Mouse (Mus musculus) hematopoietic stem cell, adult 5-6 weeks (primary cell): ENCODE measurements at regions not wholly inside any gene's neighbourhood (a gene's known extent, or its start where the extent isn't known, plus 50 kb on each side); places are given as distances from the start of the nearest gene placed in this dataset.
A peak's percentile ranks its signal among the peaks of the same experiment; 100 is the strongest.

Experiments
- ATAC-seq, 2 experiments: fragments of 125-278 bp in 1 of 2; replicated peaks in 1 of 2; 2 replicates each; pipeline ENCODE4 v1.8.0; 2016 to 2017; ENCODE audit warnings: inconsistent platforms in 2 of 2, mild to moderate bottlenecking in 2 of 2, moderate number of reproducible peaks in 2 of 2, low read depth in 1 of 2, moderate TSS enrichment in 1 of 2; ENCODE audit not compliant: low FRiP score in 2 of 2, poor library complexity in 2 of 2, severe bottlenecking in 2 of 2, insufficient read depth in 1 of 2, low TSS enrichment in 1 of 2

DNA sequence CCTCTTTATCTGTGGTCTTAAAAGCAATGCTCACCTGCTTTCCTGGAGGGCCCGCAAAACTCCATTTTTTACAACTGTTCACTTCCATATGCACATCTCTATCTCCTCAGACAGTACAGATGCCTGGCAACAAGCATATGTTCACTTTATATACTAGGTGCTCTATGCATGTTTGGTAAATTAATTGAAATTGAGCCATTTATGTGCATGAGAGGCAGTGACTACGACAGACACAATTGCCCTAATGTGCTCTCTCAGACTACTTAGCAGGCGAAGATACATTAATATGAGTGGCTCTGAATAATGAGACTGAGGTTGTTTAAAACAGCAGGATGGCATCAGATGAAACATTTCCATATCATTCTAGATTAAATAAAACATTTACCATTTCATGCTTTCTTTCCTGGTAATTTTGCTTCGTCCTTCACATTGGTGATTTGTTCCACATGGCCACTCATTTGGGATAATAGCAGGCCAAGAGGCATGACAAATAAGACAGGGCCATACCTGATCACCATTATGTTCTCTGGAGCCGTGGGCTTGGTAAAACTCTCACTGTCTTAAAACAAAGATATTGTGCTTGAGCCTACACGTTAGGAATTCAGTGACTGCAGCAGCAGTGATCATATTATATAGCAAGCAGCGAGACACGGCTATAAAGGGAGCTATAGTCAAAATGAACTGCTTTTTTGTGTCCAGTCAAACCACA, 140.2 kb upstream of the Fshr start:
- ATAC-seq: no peak

- ATAC-seq: no peak
Observed at GRCm38 (mm10) chr17:89319602-89320288, 119.3 kb upstream of the Fshr start.

GRCm38 (mm10) chr17:89318356-89318755, 117.9 kb upstream of the Fshr start:
- no peak for ATAC-seq

DNA sequence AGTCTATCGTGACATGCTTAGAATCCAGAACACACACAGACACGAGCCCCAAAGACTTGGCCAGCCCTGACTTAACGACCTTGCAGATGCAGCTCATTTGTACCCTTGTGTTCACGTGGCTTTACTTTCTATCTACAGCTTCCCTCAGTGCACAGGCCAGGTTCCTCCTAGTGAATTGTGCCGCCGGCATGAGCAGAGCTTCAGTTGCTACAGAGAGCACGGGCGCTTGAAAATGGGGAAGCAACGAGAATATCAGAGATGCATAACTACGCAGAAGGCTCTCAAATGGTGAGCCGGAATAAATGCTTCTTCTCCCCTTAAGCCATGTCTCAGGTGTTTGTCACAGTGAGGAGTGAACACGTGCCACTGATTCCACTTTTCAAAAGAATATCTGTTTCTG, 110.7 kb upstream of the Fshr start:
- ATAC-seq: peak; percentile 56 to 73

GRCm38 (mm10) chr17:89301325-89301724, 100.8 kb upstream of the Fshr start:
- no peak for ATAC-seq

DNA sequence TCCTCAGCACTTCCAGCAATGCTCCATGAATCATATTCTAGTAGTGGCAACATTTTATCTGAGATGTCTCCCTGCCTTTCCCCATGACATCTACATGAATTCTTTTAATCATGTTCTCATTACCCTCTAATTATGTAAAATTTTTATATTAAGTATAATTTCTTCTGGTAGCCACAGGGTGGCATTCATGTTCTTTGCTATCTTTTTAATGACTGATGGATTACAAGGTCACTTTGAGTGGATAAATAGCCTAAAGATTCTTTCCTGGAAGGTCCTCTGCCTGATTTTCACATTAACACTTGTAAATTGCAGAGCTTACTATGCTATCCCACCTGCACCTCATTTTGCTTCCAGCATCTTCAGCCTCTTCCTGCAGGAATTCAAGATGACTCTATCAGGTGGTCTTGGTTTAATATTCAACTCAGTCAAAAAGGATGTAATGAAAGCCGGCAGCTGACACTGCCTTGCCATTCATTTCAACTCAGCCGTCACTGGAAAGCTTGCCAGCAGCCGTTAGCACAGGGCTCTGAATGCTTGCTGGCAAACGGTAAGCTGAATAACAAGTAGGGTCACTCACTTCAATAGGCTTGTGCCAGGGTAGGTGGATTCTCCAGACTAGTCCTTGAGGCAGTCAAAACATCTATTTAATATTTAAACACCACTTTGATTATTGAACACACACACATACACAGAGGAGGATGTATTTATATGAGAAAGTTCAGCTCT, 97.0 kb upstream of the Fshr start:
- no peak for ATAC-seq

- ATAC-seq: no peak
Observed at GRCm38 (mm10) chr17:89281321-89281720, 80.8 kb upstream of the Fshr start.

- no peak for ATAC-seq
Observed at GRCm38 (mm10) chr17:89272141-89272540, 71.7 kb upstream of the Fshr start.

DNA sequence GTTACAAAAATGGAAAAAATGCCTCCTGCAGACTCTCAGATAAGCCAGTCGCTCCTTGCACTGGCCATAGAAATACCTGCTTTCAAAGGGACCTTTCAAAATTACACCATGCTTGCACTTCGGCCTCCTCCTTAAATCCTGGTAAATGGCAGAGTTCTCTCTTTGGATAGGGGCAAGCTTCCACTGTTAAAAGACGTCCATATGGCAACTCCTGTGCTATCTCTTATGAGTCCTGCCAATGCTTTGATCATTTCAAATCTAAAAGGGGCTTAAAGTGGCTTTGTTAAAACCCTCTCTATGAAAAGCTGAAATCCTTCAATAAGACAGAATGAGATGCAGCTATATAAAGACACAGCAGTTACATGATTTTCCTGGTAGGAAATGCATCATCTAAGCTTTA, 55.2 kb upstream of the Fshr start:
- ATAC-seq: no peak

DNA sequence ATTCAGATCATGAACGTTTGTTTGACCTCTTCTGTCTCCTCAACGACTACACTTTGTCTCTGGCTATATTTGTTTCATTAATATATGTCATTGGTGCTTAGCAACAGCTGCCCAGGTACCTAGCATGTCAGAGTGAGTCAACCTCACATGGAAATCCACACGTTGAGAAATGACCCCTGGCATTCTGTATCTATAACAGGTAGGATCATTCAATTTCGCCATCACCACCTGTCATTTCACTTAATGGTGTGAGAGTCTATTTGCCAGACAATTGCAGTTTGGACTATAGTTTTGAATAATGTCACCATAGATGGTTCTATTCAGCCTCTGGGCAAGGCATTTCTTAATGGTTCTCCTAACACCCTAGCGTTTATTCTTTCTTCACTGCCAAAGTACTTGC, 50.3 kb upstream of the Fshr start:
- no peak for ATAC-seq
